11 mouse cellular contexts compared by ENCODE assay signal in the genomic region with DNA sequence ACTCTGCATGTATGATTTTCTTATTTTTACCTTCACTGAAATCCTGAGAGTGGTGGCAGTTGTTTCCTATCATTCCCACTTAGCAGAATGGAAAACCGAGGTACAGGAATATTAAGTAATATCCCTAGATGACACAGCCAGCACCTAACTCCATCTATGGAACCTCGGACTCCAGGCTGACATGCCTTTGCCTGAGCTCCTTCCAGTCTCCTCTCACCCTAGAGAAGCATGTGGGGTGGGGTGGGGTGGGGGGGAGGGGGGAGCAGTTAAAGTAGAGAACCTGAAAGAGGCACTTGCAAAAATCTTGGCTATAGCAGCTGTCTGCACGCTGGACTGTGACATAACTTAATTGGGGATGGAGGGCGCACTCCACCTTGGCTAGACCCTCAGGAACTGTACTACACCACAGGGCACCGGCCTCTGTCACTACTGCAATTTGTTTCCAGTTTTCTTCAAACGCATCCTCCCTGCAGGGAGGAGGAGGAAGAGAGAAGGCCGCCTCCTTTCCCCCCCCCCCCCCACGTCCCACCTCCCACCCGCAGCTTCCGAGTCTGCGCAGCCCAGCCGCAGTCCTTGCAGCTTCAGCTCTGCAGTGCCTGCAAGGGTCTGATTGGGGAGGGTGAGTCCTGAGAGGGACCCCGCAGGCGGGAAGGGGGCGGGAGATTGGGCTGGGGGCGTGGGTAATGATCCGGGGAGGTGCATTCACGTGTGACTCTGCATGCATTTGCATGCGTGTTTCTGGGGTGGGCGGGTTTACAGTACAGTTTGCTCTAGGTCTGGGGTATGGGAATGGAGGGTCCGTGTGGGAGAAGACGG. TPM values are rescaled to one million over a fixed set of nuclear protein-coding genes. Genes with fewer than 3 reads are reported as not detected.
DNase-seq lines count a peak whose midpoint lies in the region; ATAC-seq and TF ChIP-seq lines count a peak whose summit lies in the region.
"Had no signal": no experiment of that assay in that cellular context is flagged by ENCODE, and none has a peak within 500 bp of the region (broad histone marks: within the 10 kb centered on the region; RNA-seq: fewer than 3 reads in every experiment).

No protein-coding gene starts in this region.

- H3K9ac ChIP-seq in embryonic facial prominence, embryonic 14.5 days (ENCODE audit: low read depth, low read length) = no peak overlapping the region

- no peak overlapping the region for H3K27ac ChIP-seq in embryonic facial prominence, embryonic 14.5 days (replicated peaks; ENCODE audit: low read depth, low read length)
- H3K27ac ChIP-seq in olfactory bulb, adult 2 months (ENCODE audit: insufficient read depth, low read depth, low read length) = no peak overlapping the region

- ATAC-seq in frontal cortex, adult (ENCODE audit: low TSS enrichment) = no peak
- peak; percentile 65; the same call in 1 of the 2 replicates for ATAC-seq in embryonic facial prominence, embryonic 14.5 days (ENCODE audit: low read depth)

- WGBS in embryonic facial prominence, embryonic 14.5 days = 5% methylated on average over 18 of the region's 22 CpGs
- WGBS in olfactory bulb, adult 2 months = 3% methylated on average over 22 of the region's 22 CpGs
- 8% methylated on average over 21 of the region's 22 CpGs for WGBS in lung, adult 2 months

- no peak overlapping the region for H3K4me2 ChIP-seq in embryonic facial prominence, embryonic 14.5 days (ENCODE audit: low read depth, low read length)

- TF ChIP-seq POLR2A in olfactory bulb, adult 2 months (IDR thresholded peaks at IDR 0.05; ENCODE audit: insufficient read depth, low read depth, low read length) = no peak
- TF ChIP-seq POLR2A in lung, adult 2 months (IDR thresholded peaks at IDR 0.05; ENCODE audit: borderline replicate concordance, extremely low read depth, low read depth, low read length) = no peak

- DNase-seq in frontal cortex, postnatal 10 days (ENCODE audit: low spot score in 2 of 2) = peak; percentile 30 to 55
- no peak for DNase-seq in embryonic facial prominence, embryonic 14.5 days (ENCODE audit: low spot score)
- peak; percentile 36 to 47 for DNase-seq in layer of hippocampus, postnatal 10 days (ENCODE audit: low spot score in 2 of 2)
- DNase-seq in lung, adult 2 months = no peak
- no peak for DNase-seq in kidney, postnatal 25 days
- DNase-seq in adrenal gland, adult 18-20 months (ENCODE audit: low spot score in 2 of 2) = no peak
- DNase-seq: gastrocnemius, postnatal 10 days; kidney, postnatal 14 days; lung, postnatal 4 days had no signal

- no peaks in the 10 kb centered on the region for H3K36me3 ChIP-seq in embryonic facial prominence, embryonic 14.5 days (ENCODE audit: control insufficient read depth, insufficient read depth, low read length)

- no peaks in the 10 kb centered on the region for H3K4me1 ChIP-seq in embryonic facial prominence, embryonic 14.5 days (ENCODE audit: control insufficient read depth, insufficient read depth, low read length)
- peaks cover 4% of the 10 kb centered on the region; the same call in 1 of the 2 replicates for H3K4me1 ChIP-seq in olfactory bulb, adult 2 months (ENCODE audit: control insufficient read depth, insufficient read depth, low read length)
- H3K4me1 ChIP-seq in lung, adult 2 months (ENCODE audit: control insufficient read depth, insufficient read depth, low read length) = no peaks in the 10 kb centered on the region

- no peak overlapping the region for H3K4me3 ChIP-seq in embryonic facial prominence, embryonic 14.5 days (ENCODE audit: low read depth, low read length)
- peak overlapping the region; percentile 55 for H3K4me3 ChIP-seq in olfactory bulb, adult 2 months (ENCODE audit: insufficient read depth, low read depth, low read length)
- no peak overlapping the region for H3K4me3 ChIP-seq in lung, adult 2 months (replicated peaks; ENCODE audit: extremely low read depth, low read depth, low read length)

- H3K27me3 ChIP-seq in embryonic facial prominence, embryonic 14.5 days (replicated peaks; ENCODE audit: control insufficient read depth, insufficient read depth, low read length) = no peaks in the 10 kb centered on the region

- H3K9me3 ChIP-seq in embryonic facial prominence, embryonic 14.5 days (ENCODE audit: control insufficient read depth, low read length) = no peaks in the 10 kb centered on the region

- no peak for TF ChIP-seq CTCF in olfactory bulb, adult 2 months (IDR thresholded peaks at IDR 0.05; ENCODE audit: insufficient read depth, low read depth, low read length)
- TF ChIP-seq CTCF in lung, adult 2 months (IDR thresholded peaks at IDR 0.05; ENCODE audit: insufficient read depth, low read length) = no peak

RNA-seq across cellular contexts. Expression of a gene that starts 4.8 kb away (rescaled TPM):
- not detected in 2 replicates for polyA plus RNA-seq in embryonic facial prominence, embryonic 14.5 days (2014; fragmentation: Nextera tagmentation; extraction: Ambion mirVana)
- total RNA-seq in layer of hippocampus, postnatal 10 days (2021) = under 1 TPM; 0.09 to 0.14 TPM
- not detected in 2 replicates for polyA plus RNA-seq in olfactory bulb, adult 2 months (2012; ENCODE audit: insufficient read depth, insufficient read length, low replicate concordance, missing spikeins)
- polyA plus RNA-seq in lung, adult 2 months (2012; rRNA removed) = 0.03 TPM in 1 of 2 replicates, not detected in the other
- total RNA-seq in adrenal gland, adult 18-20 months (2021) = not detected
- total RNA-seq: gastrocnemius, postnatal 10 days had no signal

RNA-seq across cellular contexts. Expression of a gene that starts 16.3 kb away (rescaled TPM):
- polyA plus RNA-seq in embryonic facial prominence, embryonic 14.5 days (2014; fragmentation: Nextera tagmentation; extraction: Ambion mirVana) = 0.12 and 0.18 TPM in 2 replicates
- 10 to 100 TPM; 18.5 to 19.0 TPM for total RNA-seq in layer of hippocampus, postnatal 10 days (2021)
- not detected in 2 replicates for polyA plus RNA-seq in olfactory bulb, adult 2 months (2012; ENCODE audit: insufficient read depth, insufficient read length, low replicate concordance, missing spikeins)
- polyA plus RNA-seq in lung, adult 2 months (2012; rRNA removed) = not detected in 2 replicates
- under 1 TPM; 0.38 to 0.73 TPM for total RNA-seq in adrenal gland, adult 18-20 months (2021)

RNA-seq across cellular contexts. Expression of a gene that starts 23.7 kb away (rescaled TPM):
- not detected in 2 replicates for polyA plus RNA-seq in embryonic facial prominence, embryonic 14.5 days (2014; fragmentation: Nextera tagmentation; extraction: Ambion mirVana)
- total RNA-seq in layer of hippocampus, postnatal 10 days (2021) = 1 to 10 TPM; 1.1 to 1.4 TPM
- polyA plus RNA-seq in olfactory bulb, adult 2 months (2012; ENCODE audit: insufficient read depth, insufficient read length, low replicate concordance, missing spikeins) = not detected in 2 replicates
- polyA plus RNA-seq in lung, adult 2 months (2012; rRNA removed) = not detected in 2 replicates
- not detected for total RNA-seq in adrenal gland, adult 18-20 months (2021)
- total RNA-seq: gastrocnemius, postnatal 10 days had no signal

RNA-seq across cellular contexts. Expression of a gene that starts 31.7 kb away (rescaled TPM):
- polyA plus RNA-seq in embryonic facial prominence, embryonic 14.5 days (2014; fragmentation: Nextera tagmentation; extraction: Ambion mirVana) = 8.5 and 8.9 TPM in 2 replicates
- 10 to 100 TPM in 1 of 2 experiments, 1 to 10 TPM in 1; 8.6 to 10.3 TPM for total RNA-seq in layer of hippocampus, postnatal 10 days (2021)
- not detected in 2 replicates for polyA plus RNA-seq in olfactory bulb, adult 2 months (2012; ENCODE audit: insufficient read depth, insufficient read length, low replicate concordance, missing spikeins)
- 2.0 and 3.9 TPM in 2 replicates for polyA plus RNA-seq in lung, adult 2 months (2012; rRNA removed)
- 1 to 10 TPM; 2.1 to 3.3 TPM for total RNA-seq in adrenal gland, adult 18-20 months (2021)

RNA-seq across cellular contexts. Expression of a gene that starts 41.1 kb away (rescaled TPM):
- polyA plus RNA-seq in embryonic facial prominence, embryonic 14.5 days (2014; fragmentation: Nextera tagmentation; extraction: Ambion mirVana) = 0.06 TPM in 1 of 2 replicates, not detected in the other
- total RNA-seq in layer of hippocampus, postnatal 10 days (2021) = under 1 TPM in 1 of 2 experiments, not detected in 1; 0.04 TPM
- polyA plus RNA-seq in olfactory bulb, adult 2 months (2012; ENCODE audit: insufficient read depth, insufficient read length, low replicate concordance, missing spikeins) = not detected in 2 replicates
- polyA plus RNA-seq in lung, adult 2 months (2012; rRNA removed) = not detected in 2 replicates
- total RNA-seq in adrenal gland, adult 18-20 months (2021) = not detected
- total RNA-seq: gastrocnemius, postnatal 10 days had no signal

Comparison
In these comparisons a context has a peak if more than half of its experiments do, and no peak if none do; other contexts are left out.
1. DNase-seq: peak in frontal cortex, postnatal 10 days (2 of 2) and layer of hippocampus, postnatal 10 days (2 of 2); none in embryonic facial prominence, embryonic 14.5 days (single experiment), lung, adult 2 months (single experiment), kidney, postnatal 25 days (0 of 2) and adrenal gland, adult 18-20 months (0 of 2).